Comparison of ENCODE assay signal across 11 mouse cellular contexts in the genomic region with DNA sequence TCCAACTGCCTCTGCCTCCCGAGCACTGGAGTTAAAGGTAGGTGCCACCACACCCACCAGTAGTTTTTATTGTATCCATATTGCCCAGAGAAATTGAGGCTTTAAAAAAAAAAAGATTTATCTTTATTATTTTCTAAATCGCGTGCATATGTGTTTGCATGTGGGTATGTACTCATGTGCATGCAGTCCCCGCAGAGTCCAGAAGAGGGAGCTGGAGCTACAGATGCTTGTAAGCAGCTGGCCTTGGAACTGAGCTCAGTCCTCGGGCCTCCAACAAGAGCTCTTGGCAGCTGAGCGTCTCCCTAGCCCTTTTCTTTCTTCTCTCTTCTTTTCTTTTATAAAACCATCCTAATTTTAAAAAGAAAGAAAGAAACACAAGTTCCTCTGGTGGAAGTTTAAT. TPM values are rescaled to one million over a fixed set of nuclear protein-coding genes. Genes with fewer than 3 reads are reported as not detected.
A peak's percentile ranks its signal among the peaks of the same experiment; 100 is the strongest.
DNase-seq lines count a peak whose midpoint lies in the region; ATAC-seq and TF ChIP-seq lines count a peak whose summit lies in the region.
"Had no signal": no experiment of that assay in that cellular context is flagged by ENCODE, and none has a peak within 500 bp of the region (broad histone marks: within the 10 kb centered on the region; RNA-seq: fewer than 3 reads in every experiment).

No protein-coding gene starts in this region.

- no peak overlapping the region for H3K4me3 ChIP-seq in lung, embryonic 14.5 days (ENCODE audit: low read depth, low read length)
- H3K4me3 ChIP-seq in bone marrow, adult 2 months (replicated peaks; ENCODE audit: control insufficient read depth, low read depth, low read length) = no peak overlapping the region
- no peak overlapping the region for H3K4me3 ChIP-seq in intestine, embryonic 16.5 days (ENCODE audit: low read length)
- H3K4me3 ChIP-seq: megakaryocyte, embryonic 14.5 days; stomach, embryonic 15.5 days had no signal

- TF ChIP-seq CTCF in lung, embryonic 14.5 days (IDR thresholded peaks at IDR 0.05; ENCODE audit: low read depth) = peak; percentile 51
- peak; percentile 45 for TF ChIP-seq CTCF in bone marrow, adult 2 months (IDR thresholded peaks at IDR 0.05; ENCODE audit: control insufficient read depth, insufficient read depth, low read length)

- no peak overlapping the region for H3K27ac ChIP-seq in lung, embryonic 14.5 days (ENCODE audit: low read depth)
- no peak overlapping the region for H3K27ac ChIP-seq in bone marrow, adult 2 months (ENCODE audit: control insufficient read depth, insufficient read depth, low read depth, low read length, poor library complexity)
- H3K27ac ChIP-seq in intestine, embryonic 16.5 days (ENCODE audit: low read length) = no peak overlapping the region
- H3K27ac ChIP-seq: stomach, embryonic 15.5 days had no signal

- no peak overlapping the region for H3K4me2 ChIP-seq in lung, embryonic 14.5 days
- no peak overlapping the region for H3K4me2 ChIP-seq in intestine, embryonic 16.5 days (ENCODE audit: low read depth, low read length)
- H3K4me2 ChIP-seq: stomach, embryonic 15.5 days had no signal

- no peaks in the 10 kb centered on the region for H3K27me3 ChIP-seq in lung, embryonic 14.5 days (ENCODE audit: insufficient read depth, low read length)
- H3K27me3 ChIP-seq in intestine, embryonic 16.5 days (replicated peaks; ENCODE audit: control insufficient read depth, insufficient read depth, low read length) = no peaks in the 10 kb centered on the region
- H3K27me3 ChIP-seq: stomach, embryonic 15.5 days had no signal

- intact Hi-C loops in gastrocnemius, postnatal 36 days (cut with DNase I) = loop anchor here (5.0 kb wide), 1 partner anchor 36 kb away; no protein-coding TSS in a partner anchor

- no peaks in the 10 kb centered on the region for H3K9me3 ChIP-seq in lung, embryonic 14.5 days (ENCODE audit: low read depth, low read length)
- no peaks in the 10 kb centered on the region; the same call in 1 of the 2 replicates for H3K9me3 ChIP-seq in intestine, embryonic 16.5 days (ENCODE audit: control insufficient read depth, low read length)
- H3K9me3 ChIP-seq: stomach, embryonic 15.5 days had no signal

- no peak overlapping the region for H3K9ac ChIP-seq in lung, embryonic 14.5 days
- H3K9ac ChIP-seq in intestine, embryonic 16.5 days (ENCODE audit: low read depth, low read length) = no peak overlapping the region
- H3K9ac ChIP-seq: stomach, embryonic 15.5 days had no signal

- peak; percentile 52 for DNase-seq in gastrocnemius, postnatal 10 days
- no peak for DNase-seq in gastrocnemius, postnatal 36 days
- peak; percentile 69 for DNase-seq in lung, embryonic 14.5 days
- no peak for DNase-seq in lung, adult 18-20 months
- DNase-seq in retina, embryonic 14.5 days (ENCODE audit: low spot score) = peak; percentile 59
- DNase-seq: adrenal gland, adult 8-10 months had no signal

- WGBS in lung, embryonic 14.5 days = 86% methylated on average over 6 of the region's 6 CpGs
- 87% methylated on average over 6 of the region's 6 CpGs for WGBS in bone marrow, adult 2 months
- 86% methylated on average over 6 of the region's 6 CpGs for WGBS in intestine, embryonic 16.5 days

- peaks cover under 1% of the 10 kb centered on the region; the same call in 1 of the 2 replicates for H3K36me3 ChIP-seq in lung, embryonic 14.5 days (ENCODE audit: insufficient read depth)
- H3K36me3 ChIP-seq in intestine, embryonic 16.5 days (ENCODE audit: control insufficient read depth, insufficient read depth, low read length) = 0 out of 2 replicates have a peak, but pooled peaks cover under 1% of the 10 kb centered on the region

- TF ChIP-seq POLR2A in bone marrow, adult 2 months (IDR thresholded peaks at IDR 0.05; ENCODE audit: borderline replicate concordance, control insufficient read depth, low read depth, low read length) = no peak

- no peak for ATAC-seq in lung, embryonic 14.5 days (ENCODE audit: insufficient read depth)
- no peak for ATAC-seq in intestine, embryonic 16.5 days
- no peak for ATAC-seq in frontal cortex, adult (ENCODE audit: low TSS enrichment)

- no peaks in the 10 kb centered on the region for H3K4me1 ChIP-seq in lung, embryonic 14.5 days (ENCODE audit: insufficient read depth)
- H3K4me1 ChIP-seq in bone marrow, adult 2 months (ENCODE audit: control insufficient read depth, insufficient read depth, low read length) = no peaks in the 10 kb centered on the region
- peaks cover 3% of the 10 kb centered on the region; the same call in 1 of the 2 replicates for H3K4me1 ChIP-seq in intestine, embryonic 16.5 days (ENCODE audit: control insufficient read depth, insufficient read depth, low read length)

RNA-seq across cellular contexts. Expression of gene Tubg1, which starts 12.0 kb away (rescaled TPM):
- total RNA-seq in gastrocnemius, postnatal 10 days (2021) = 10 to 100 TPM; 37.4 to 39.0 TPM
- total RNA-seq in gastrocnemius, postnatal 36 days (2021) = 10 to 100 TPM; 23.9 TPM
- polyA plus RNA-seq in lung, embryonic 14.5 days (2014; fragmentation: Nextera tagmentation; extraction: Ambion mirVana) = 89.8 and 96.0 TPM in 2 replicates
- polyA plus RNA-seq in bone marrow, adult 2 months (2011; ENCODE audit: insufficient read depth, insufficient read length, low replicate concordance, missing spikeins) = 12.3 and 16.4 TPM in 2 replicates
- 51.0 and 56.3 TPM in 2 replicates for polyA plus RNA-seq in intestine, embryonic 16.5 days (2015; fragmentation: Nextera tagmentation; extraction: Ambion mirVana)

RNA-seq across cellular contexts. Expression of gene Retreg3, which starts 12.0 kb away (rescaled TPM):
- 10 to 100 TPM; 37.3 to 37.5 TPM for total RNA-seq in gastrocnemius, postnatal 10 days (2021)
- 10 to 100 TPM; 29.6 to 29.7 TPM for total RNA-seq in gastrocnemius, postnatal 36 days (2021)
- 9.3 and 9.4 TPM in 2 replicates for polyA plus RNA-seq in lung, embryonic 14.5 days (2014; fragmentation: Nextera tagmentation; extraction: Ambion mirVana)
- 34.4 and 49.4 TPM in 2 replicates for polyA plus RNA-seq in bone marrow, adult 2 months (2011; ENCODE audit: insufficient read depth, insufficient read length, low replicate concordance, missing spikeins)
- polyA plus RNA-seq in intestine, embryonic 16.5 days (2015; fragmentation: Nextera tagmentation; extraction: Ambion mirVana) = 12.6 and 13.2 TPM in 2 replicates

RNA-seq across cellular contexts. Expression of gene Tubg2, which starts 24.0 kb away (rescaled TPM):
- total RNA-seq in gastrocnemius, postnatal 10 days (2021) = 1 to 10 TPM; 5.5 to 6.3 TPM
- total RNA-seq in gastrocnemius, postnatal 36 days (2021) = 1 to 10 TPM; 2.3 to 2.6 TPM
- 2.7 and 4.1 TPM in 2 replicates for polyA plus RNA-seq in lung, embryonic 14.5 days (2014; fragmentation: Nextera tagmentation; extraction: Ambion mirVana)
- 3.4 TPM in 1 of 2 replicates, not detected in the other for polyA plus RNA-seq in bone marrow, adult 2 months (2011; ENCODE audit: insufficient read depth, insufficient read length, low replicate concordance, missing spikeins)
- 3.9 and 4.2 TPM in 2 replicates for polyA plus RNA-seq in intestine, embryonic 16.5 days (2015; fragmentation: Nextera tagmentation; extraction: Ambion mirVana)

RNA-seq across cellular contexts. Expression of gene Psmc3ip, which starts 36.5 kb away (rescaled TPM):
- total RNA-seq in gastrocnemius, postnatal 10 days (2021) = 1 to 10 TPM; 2.8 to 4.0 TPM
- total RNA-seq in gastrocnemius, postnatal 36 days (2021) = 1 to 10 TPM; 1.6 to 2.1 TPM
- polyA plus RNA-seq in lung, embryonic 14.5 days (2014; fragmentation: Nextera tagmentation; extraction: Ambion mirVana) = 39.9 and 44.1 TPM in 2 replicates
- 12.6 and 14.3 TPM in 2 replicates for polyA plus RNA-seq in bone marrow, adult 2 months (2011; ENCODE audit: insufficient read depth, insufficient read length, low replicate concordance, missing spikeins)
- polyA plus RNA-seq in intestine, embryonic 16.5 days (2015; fragmentation: Nextera tagmentation; extraction: Ambion mirVana) = 15.0 and 18.1 TPM in 2 replicates

RNA-seq across cellular contexts. Expression of gene Cntnap1, which starts 38.6 kb away (rescaled TPM):
- 1 to 10 TPM; 4.2 to 4.3 TPM for total RNA-seq in gastrocnemius, postnatal 10 days (2021)
- total RNA-seq in gastrocnemius, postnatal 36 days (2021) = 1 to 10 TPM; 1.1 to 2.1 TPM
- polyA plus RNA-seq in lung, embryonic 14.5 days (2014; fragmentation: Nextera tagmentation; extraction: Ambion mirVana) = 0.84 and 1.0 TPM in 2 replicates
- 0.54 and 1.5 TPM in 2 replicates for polyA plus RNA-seq in bone marrow, adult 2 months (2011; ENCODE audit: insufficient read depth, insufficient read length, low replicate concordance, missing spikeins)
- 0.86 and 0.87 TPM in 2 replicates for polyA plus RNA-seq in intestine, embryonic 16.5 days (2015; fragmentation: Nextera tagmentation; extraction: Ambion mirVana)

Comparison
In these comparisons a context has a peak if more than half of its experiments do, and no peak if none do; other contexts are left out.
1. DNase-seq: peak in gastrocnemius, postnatal 10 days (single experiment), lung, embryonic 14.5 days (single experiment) and retina, embryonic 14.5 days (single experiment); none in gastrocnemius, postnatal 36 days (0 of 2) and lung, adult 18-20 months (0 of 2).